Mouse (Mus musculus) megakaryocyte, embryonic 14.5 days (primary cell): Measurements from ENCODE around the gene Vwa7.

Experiments used
- FLI1 ChIP-seq: IDR thresholded peaks from 2 replicates; pipeline ENCODE4 v1.6.1; 2012; ENCODE audit warnings: low read length, inconsistent platforms, mixed read lengths
- GATA1 ChIP-seq: IDR thresholded peaks from 3 replicates; pipeline ENCODE4 v1.6.1; 2012; ENCODE audit warnings: mixed read lengths, low read length, inconsistent platforms, borderline replicate concordance

- TF ChIP-seq FLI1 (no peak), GATA1 (no peak)
Measured at GRCm38 (mm10) chr17:35032323-35032870, 16.0 kb downstream of the Vwa7 start.
